Mouse (Mus musculus) ES-Bruce4 (cell line): ENCODE measurements around the gene Ggnbp2.

Experiments used
- CTCF ChIP-seq: IDR thresholded peaks from one replicate; pipeline ENCODE4 v1.8.1; 2011; ENCODE audit warnings: low read depth, low read length
- EP300 ChIP-seq: IDR thresholded peaks from 2 replicates; pipeline ENCODE4 v1.6.1; 2011; ENCODE audit warnings: low read depth, low read length; ENCODE audit not compliant: insufficient read depth
- POLR2A ChIP-seq: IDR thresholded peaks from one replicate; pipeline ENCODE4 v1.8.1; 2011; ENCODE audit warnings: low read length; ENCODE audit not compliant: insufficient read depth

GRCm38 (mm10) chr11:84880465-84880961 lies 9.9 kb upstream of the Ggnbp2 start:
- TF ChIP-seq CTCF: no peak
- TF ChIP-seq EP300: no peak
- TF ChIP-seq POLR2A: no peak
